Mouse (Mus musculus) layer of hippocampus, adult 2 months (tissue): ENCODE measurements at regions not wholly inside any gene's neighbourhood (a gene's known extent, or its start where the extent isn't known, plus 50 kb on each side); places are given as distances from the start of the nearest gene placed in this dataset.

Experiments used
- DNase-seq, 2 experiments: peaks; one replicate each; pipeline ENCODE4 v3.0.0; 2022; ENCODE audit warnings: low spot score in 2 of 2
- H3K27ac ChIP-seq: fragments of 200-600 bp; 2 replicates; pipeline ENCODE4 v1.8.1; 2022
- H3K4me3 ChIP-seq: fragments of 200-600 bp; 2 replicates; pipeline ENCODE4 v1.8.1; 2022; ENCODE audit warnings: mild to moderate bottlenecking
- CTCF ChIP-seq: fragments of 200-600 bp; conservative IDR thresholded peaks from 2 replicates; pipeline ENCODE4 v1.8.1; 2022; ENCODE audit warnings: antibody characterized with exemption, mild to moderate bottlenecking, moderate library complexity

DNA sequence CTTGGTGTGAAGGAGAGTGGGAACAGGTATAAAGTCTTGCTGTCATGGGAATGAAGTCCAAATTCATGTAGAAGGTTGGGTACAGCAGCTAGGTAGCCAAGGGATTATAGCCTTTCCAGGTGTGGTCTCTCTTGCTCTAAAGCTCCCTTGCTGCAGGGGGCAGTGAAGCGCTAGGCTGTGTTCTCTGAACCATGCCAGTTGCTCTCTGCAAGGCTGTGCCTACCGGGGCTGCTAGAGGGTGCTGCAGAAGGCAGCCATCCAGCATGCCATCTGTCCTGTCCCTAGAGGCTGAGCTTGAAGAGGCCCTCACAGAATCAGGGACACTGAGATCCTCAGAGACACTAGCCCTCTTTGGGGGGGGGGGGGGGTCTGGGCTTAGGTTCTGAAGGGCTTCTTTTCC, 50.6 kb upstream of the Shank2 start:
- peak; percentile 68 for TF ChIP-seq CTCF
- DNase-seq: no peak
- H3K4me3 ChIP-seq: no peak overlapping the region
- no peak overlapping the region for H3K27ac ChIP-seq
